Mouse (Mus musculus) neural tube, embryonic 10.5 days (tissue): ENCODE results near the gene Sema5b.

Experiments
- DNase-seq: peaks from one replicate; pipeline ENCODE4 v3.0.0-alpha.2; 2017; ENCODE audit warnings: low spot score; ENCODE audit errors: extremely low spot score

Gene Sema5b

GRCm38 (mm10) chr16:35541117-35541641 lies at the start of gene Sema5b:
Sema5b (plus strand) TSS chr16:35541145.
- DNase-seq = peak; percentile 85

GRCm38 (mm10) chr16:35500342-35500741 lies 40.6 kb upstream of the Sema5b start:
- DNase-seq = no peak

- DNase-seq = no peak
Observed at GRCm38 (mm10) chr16:35501106-35501760, 39.7 kb upstream of the Sema5b start.

GRCm38 (mm10) chr16:35502456-35502855 lies 38.5 kb upstream of the Sema5b start:
- no peak for DNase-seq

- no peak for DNase-seq
Observed at GRCm38 (mm10) chr16:35504266-35504665, 36.7 kb upstream of the Sema5b start.

- no peak for DNase-seq
Observed at GRCm38 (mm10) chr16:35505786-35506185, 35.2 kb upstream of the Sema5b start.

- DNase-seq = no peak
Observed at GRCm38 (mm10) chr16:35508581-35508980, 32.4 kb upstream of the Sema5b start.

- DNase-seq = no peak
Observed at GRCm38 (mm10) chr16:35509331-35510070, 31.4 kb upstream of the Sema5b start.

- DNase-seq = no peak
Observed at GRCm38 (mm10) chr16:35515977-35516612, 24.9 kb upstream of the Sema5b start.

- DNase-seq = peak; percentile 39
Observed at GRCm38 (mm10) chr16:35517976-35518951, 22.7 kb upstream of the Sema5b start.

- DNase-seq = no peak
Observed at GRCm38 (mm10) chr16:35519245-35519644, 21.7 kb upstream of the Sema5b start.

GRCm38 (mm10) chr16:35524200-35524599 lies 16.7 kb upstream of the Sema5b start:
- DNase-seq = no peak

GRCm38 (mm10) chr16:35534630-35535029 lies 6.3 kb upstream of the Sema5b start:
- no peak for DNase-seq

- no peak for DNase-seq
Observed at GRCm38 (mm10) chr16:35537651-35538050, 3.3 kb upstream of the Sema5b start.

GRCm38 (mm10) chr16:35539041-35539440 lies 1.9 kb upstream of the Sema5b start:
- DNase-seq = no peak

GRCm38 (mm10) chr16:35540333-35541116 lies 420 bp upstream of the Sema5b start:
- no peak for DNase-seq

GRCm38 (mm10) chr16:35541661-35542420 lies 896 bp downstream of the Sema5b start:
- DNase-seq = peak; percentile 72

GRCm38 (mm10) chr16:35542421-35542780 lies 1.5 kb downstream of the Sema5b start:
- no peak for DNase-seq

- no peak for DNase-seq
Observed at GRCm38 (mm10) chr16:35545723-35546122, 4.8 kb downstream of the Sema5b start.
